Mouse (Mus musculus) CH12.LX (cell line): Measurements from ENCODE around the gene Foxp1.

Source experiments
- CTCF ChIP-seq, 2 experiments: IDR thresholded peaks in 1 of 2; conservative IDR thresholded peaks in 1 of 2; 2 replicates each; pipeline ENCODE4 v1.5.1; 2011 to 2012; ENCODE audit warnings: low read depth in 2 of 2, low read length in 2 of 2, improper control_type of control experiment in 1 of 2, inconsistent platforms in 1 of 2, mild to moderate bottlenecking in 1 of 2, moderate library complexity in 1 of 2
- E2F4 ChIP-seq: IDR thresholded peaks from 2 replicates; pipeline ENCODE4 v1.6.1; 2011; ENCODE audit warnings: low read depth, low read length, improper control_type of control experiment; ENCODE audit not compliant: insufficient replicate concordance
- EP300 ChIP-seq: IDR thresholded peaks from 2 replicates; pipeline ENCODE4 v1.6.1; 2011; ENCODE audit warnings: low read length, improper control_type of control experiment
- GABPA ChIP-seq: IDR thresholded peaks from 2 replicates; pipeline ENCODE4 v1.6.1; 2012; ENCODE audit warnings: low read depth, low read length, improper control_type of control experiment, inconsistent platforms; ENCODE audit not compliant: insufficient replicate concordance
- HCFC1 ChIP-seq: IDR thresholded peaks from 2 replicates; pipeline ENCODE4 v1.6.1; 2012; ENCODE audit warnings: low read depth, mild to moderate bottlenecking, inconsistent platforms, low read length, improper control_type of control experiment
- MAFK ChIP-seq: IDR thresholded peaks from 2 replicates; pipeline ENCODE4 v1.6.1; 2011; ENCODE audit warnings: low read length, improper control_type of control experiment; ENCODE audit not compliant: insufficient replicate concordance
- MAX ChIP-seq: IDR thresholded peaks from 2 replicates; pipeline ENCODE4 v1.6.1; 2011; ENCODE audit warnings: low read length, improper control_type of control experiment
- POLR2A ChIP-seq: IDR thresholded peaks from 2 replicates; pipeline ENCODE4 v1.6.1; 2011; ENCODE audit warnings: low read depth, mild to moderate bottlenecking, improper control_type of control experiment, low read length
- POLR2AphosphoS2 ChIP-seq: IDR thresholded peaks from 2 replicates; pipeline ENCODE4 v1.6.1; 2011; ENCODE audit warnings: low read depth, low read length, improper control_type of control experiment
- USF1 ChIP-seq: IDR thresholded peaks from 2 replicates; pipeline ENCODE4 v1.6.1; 2014; ENCODE audit warnings: low read depth, mild to moderate bottlenecking, inconsistent platforms, low read length, improper control_type of control experiment
- USF2 ChIP-seq: conservative IDR thresholded peaks from 2 replicates; pipeline ENCODE4 v1.6.1; 2011; ENCODE audit warnings: low read depth, low read length, improper control_type of control experiment
- ZKSCAN1 ChIP-seq: IDR thresholded peaks from 2 replicates; pipeline ENCODE4 v1.6.1; 2012; ENCODE audit warnings: low read depth, inconsistent platforms, low read length, improper control_type of control experiment, borderline replicate concordance

GRCm38 (mm10) chr6:99212461-99212860, 310.1 kb downstream of the Foxp1 start:
- TF ChIP-seq POLR2A (no peak), HCFC1 (no peak), CTCF (conservative IDR thresholded peaks at IDR 0.05 in 1 of 2, IDR thresholded peaks at IDR 0.05 in 1 of 2; ENCODE audit: low read depth in 2 of 2, low read length in 2 of 2) (no peak), USF1 (no peak), USF2 (no peak), POLR2AphosphoS2 (no peak), ZKSCAN1 (no peak), GABPA (no peak), EP300 (no peak), MAFK (no peak), MAX (no peak), E2F4 (no peak)
